Mouse (Mus musculus) adrenal gland, postnatal 0 days (tissue): ENCODE measurements around the gene Ryr3. TPM values are rescaled to one million over a fixed set of nuclear protein-coding genes. Genes with fewer than 3 reads are reported as not detected.

Experiments used
- microRNA-seq: library from miRNA; unstranded; fragments of <30 nt; microRNA quantifications from one replicate; pipeline ENCODE4, GENCODE M21; 2016; ENCODE audit warnings: borderline replicate concordance; ENCODE audit not compliant: insufficient number of aligned reads
- polyA plus RNA-seq: library from polyadenylated mRNA; unstranded; fragments of >200 nt; fragmentation: Nextera tagmentation; extraction: Ambion mirVana; gene quantifications from 2 replicates; pipeline ENCODE4 v1.2.1, GENCODE M21; 2015

Gene Ryr3
- 0.30 and 0.38 TPM in 2 replicates for polyA plus RNA-seq

GRCm38 (mm10) chr2:113216746-113217461 is at the start of gene Ryr3:
Ryr3 (minus strand) TSS chr2:113217096.

Small RNA genes lying within 50 kb of the gene (microRNA-seq; reads per million reads assigned to microRNA genes)
- not detected for gene Gm44374

Other genes starting within 250 kb of the Ryr3 start
- not detected in 2 replicates for gene Tmco5b, start 68.6 kb upstream of the Ryr3 start, polyA plus RNA-seq
- gene Fmn1, start 110.6 kb upstream of the Ryr3 start, polyA plus RNA-seq: 3.1 and 3.5 TPM in 2 replicates